Mouse (Mus musculus) midbrain, postnatal 0 days (tissue): ENCODE measurements around the gene Pias4. TPM values are rescaled to one million over a fixed set of nuclear protein-coding genes. Genes with fewer than 3 reads are reported as not detected.
A peak's percentile ranks its signal among the peaks of the same experiment; 100 is the strongest.

Experiments
- ATAC-seq: fragments of 200-750 bp; cut with Nextera tagmentation; 2 replicates; pipeline ENCODE4 v1.8.0; 2017; ENCODE audit warnings: moderate number of reproducible peaks, mild to moderate bottlenecking, moderate TSS enrichment, moderate library complexity; ENCODE audit not compliant: low FRiP score
- DNase-seq: peaks from one replicate; pipeline ENCODE4 v3.0.0-alpha.2; 2015; ENCODE audit warnings: low spot score
- H3K27ac ChIP-seq: fragments of 300-500 bp; sonication (generic); 2 replicates; pipeline ENCODE4 v1.5.1; 2014; ENCODE audit warnings: low read depth, mild to moderate bottlenecking, low read length, mixed read lengths
- H3K27me3 ChIP-seq: fragments of 300-500 bp; sonication (generic); 2 replicates; pipeline ENCODE4 v1.6.1; 2014; ENCODE audit warnings: low read length, control low read depth, mixed read lengths; ENCODE audit not compliant: insufficient read depth
- H3K36me3 ChIP-seq: fragments of 300-500 bp; sonication (generic); 2 replicates; pipeline ENCODE4 v1.6.1; 2014; ENCODE audit warnings: low read length, control low read depth, mixed read lengths; ENCODE audit not compliant: insufficient read depth
- H3K4me1 ChIP-seq: fragments of 300-500 bp; sonication (generic); 2 replicates; pipeline ENCODE4 v1.6.1; 2014; ENCODE audit warnings: mild to moderate bottlenecking, control low read depth, antibody characterized with exemption, low read length, mixed read lengths; ENCODE audit not compliant: insufficient read depth
- H3K4me2 ChIP-seq: fragments of 300-500 bp; sonication (generic); 2 replicates; pipeline ENCODE4 v1.6.1; 2014; ENCODE audit warnings: low read depth, mild to moderate bottlenecking, low read length, mixed read lengths; ENCODE audit not compliant: poor library complexity, severe bottlenecking
- H3K4me3 ChIP-seq: fragments of 300-500 bp; sonication (generic); 2 replicates; pipeline ENCODE4 v1.5.1; 2014; ENCODE audit warnings: low read depth, mild to moderate bottlenecking, low read length, moderate library complexity
- H3K9ac ChIP-seq: fragments of 300-500 bp; sonication (generic); replicated peaks from 2 replicates; pipeline ENCODE4 v1.6.1; 2014; ENCODE audit warnings: mild to moderate bottlenecking, low read length, moderate library complexity, mixed read lengths; ENCODE audit not compliant: poor library complexity, severe bottlenecking
- H3K9me3 ChIP-seq: fragments of 300-500 bp; sonication (generic); 2 replicates; pipeline ENCODE4 v1.6.1; 2016; ENCODE audit warnings: low read length, control low read depth
- CTCF ChIP-seq: IDR thresholded peaks from 2 replicates; pipeline ENCODE4 v1.5.1; 2016; ENCODE audit warnings: antibody characterized with exemption, mild to moderate bottlenecking
- WGBS: fragments of 180-500 bp; shearing (Covaris S2); extraction: QIAGEN DNeasy Blood & Tissue Kit; methylation state at CpG from one replicate; pipeline ENCODE4 v1.1.7; 2014; 5-methylcytosine and 5-hydroxymethylcytosine counted together
- polyA plus RNA-seq: library from polyadenylated mRNA; unstranded; fragments of >200 nt; fragmentation: Nextera tagmentation; extraction: Ambion mirVana; gene quantifications from 2 replicates; pipeline ENCODE4 v1.2.1, GENCODE M21; 2015
- total RNA-seq: library from RNA; depleted of rRNA; stranded (reverse); fragments of >200 nt; gene quantifications from 2 replicates; pipeline ENCODE4 v1.2.3, GENCODE M21; 2014

Gene Pias4
- total and polyA plus RNA-seq, 2 experiments from 2014 or later, result 30.1 to 38.0 TPM

DNA sequence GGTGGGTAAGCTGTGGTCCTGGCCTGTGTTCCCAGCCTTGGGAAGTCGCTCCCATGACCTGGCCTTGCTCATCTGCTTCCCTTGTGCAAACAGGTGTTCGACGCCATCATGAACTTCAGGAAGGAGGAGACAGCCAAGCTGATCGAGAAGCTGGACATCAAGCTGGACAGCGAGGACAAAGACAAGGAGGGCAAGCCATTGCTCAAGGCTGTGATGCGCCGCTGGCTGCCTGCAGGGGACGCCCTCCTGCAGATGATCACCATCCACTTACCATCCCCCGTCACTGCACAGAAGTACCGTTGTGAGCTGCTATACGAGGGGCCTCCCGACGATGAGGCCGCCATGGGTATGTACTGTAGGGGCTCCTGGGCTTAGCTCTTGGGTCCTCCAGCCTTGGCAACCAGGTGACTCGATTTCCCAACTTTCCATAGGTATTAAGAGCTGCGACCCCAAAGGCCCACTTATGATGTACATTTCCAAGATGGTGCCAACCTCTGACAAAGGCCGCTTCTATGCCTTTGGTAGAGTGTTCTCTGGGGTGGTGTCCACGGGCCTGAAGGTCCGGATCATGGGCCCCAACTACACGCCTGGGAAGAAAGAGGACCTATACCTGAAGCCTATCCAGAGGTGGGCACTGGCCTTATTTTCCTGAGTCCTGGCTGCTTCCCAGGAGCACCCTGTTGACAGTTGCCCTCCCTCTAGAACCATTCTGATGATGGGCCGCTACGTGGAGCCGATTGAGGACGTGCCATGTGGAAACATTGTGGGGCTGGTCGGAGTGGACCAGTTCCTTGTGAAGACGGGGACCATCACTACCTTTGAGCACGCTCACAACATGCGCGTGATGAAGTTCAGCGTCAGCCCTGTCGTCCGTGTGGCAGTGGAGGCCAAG, 12.0 kb upstream of the Pias4 start:
- H3K27ac ChIP-seq, result no peak overlapping the region
- 92% methylated on average over 32 of the region's 32 CpGs for WGBS
- H3K36me3 ChIP-seq, result peaks cover 45% of the 10 kb centered on the region
- no peak overlapping the region for H3K9ac ChIP-seq
- DNase-seq (no peak), ATAC-seq (no peak)
- TF ChIP-seq CTCF, result peak; percentile 28; the same call in 1 of the 2 replicates
- peaks cover 3% of the 10 kb centered on the region; the same call in 1 of the 2 replicates for H3K4me1 ChIP-seq
- H3K4me2 ChIP-seq, result no peak overlapping the region
- H3K4me3 ChIP-seq, result no peak overlapping the region
- H3K9me3 ChIP-seq, result no peaks in the 10 kb centered on the region
- H3K27me3 ChIP-seq, result no peaks in the 10 kb centered on the region

- Histone ChIP-seq H3K9ac (no peak overlapping the region), H3K36me3 (peaks cover 39% of the 10 kb centered on the region), H3K27me3 (no peaks in the 10 kb centered on the region), H3K4me1 (peaks cover 3% of the 10 kb centered on the region; the same call in 1 of the 2 replicates), H3K27ac (no peak overlapping the region), H3K4me2 (no peak overlapping the region), H3K9me3 (no peaks in the 10 kb centered on the region), H3K4me3 (no peak overlapping the region)
- DNase-seq (no peak), ATAC-seq (no peak)
- 92% methylated on average over 11 of the region's 11 CpGs for WGBS
- TF ChIP-seq CTCF, result no peak
Measured at GRCm38 (mm10) chr10:81178927-81179326, 11.2 kb upstream of the Pias4 start.

GRCm38 (mm10) chr10:81177958-81178712, 10.4 kb upstream of the Pias4 start:
- Histone ChIP-seq H3K9ac (peak overlapping the region; percentile 94; the same call in 1 of the 2 replicates), H3K4me3 (peak overlapping the region; percentile 88), H3K27me3 (no peaks in the 10 kb centered on the region), H3K36me3 (peaks cover 39% of the 10 kb centered on the region), H3K9me3 (no peaks in the 10 kb centered on the region), H3K27ac (no peak overlapping the region), H3K4me1 (no peaks in the 10 kb centered on the region), H3K4me2 (peak overlapping the region; percentile 60)
- no peak for DNase-seq
- 71% methylated on average over 14 of the region's 14 CpGs for WGBS
- no peak for TF ChIP-seq CTCF
- ATAC-seq, result no peak

DNA sequence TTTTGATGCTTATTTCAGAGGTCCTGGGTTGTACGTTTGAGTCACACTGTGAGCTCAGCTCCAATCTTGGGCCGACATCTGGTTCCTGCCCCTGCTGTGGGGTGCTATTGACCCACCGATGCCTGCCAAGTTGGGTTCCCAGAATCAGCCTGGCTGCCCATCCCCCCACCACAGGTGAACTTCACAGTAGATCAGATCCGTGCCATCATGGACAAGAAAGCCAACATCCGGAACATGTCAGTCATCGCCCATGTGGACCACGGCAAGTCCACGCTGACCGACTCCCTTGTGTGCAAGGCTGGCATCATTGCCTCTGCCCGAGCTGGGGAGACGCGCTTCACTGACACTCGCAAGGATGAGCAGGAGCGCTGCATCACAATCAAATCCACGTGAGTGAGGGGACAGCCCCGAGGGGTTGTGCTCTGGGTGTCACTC, 9.8 kb upstream of the Pias4 start:
- no peaks in the 10 kb centered on the region for H3K27me3 ChIP-seq
- H3K4me3 ChIP-seq, result peak overlapping the region; percentile 88

GRCm38 (mm10) chr10:81176466-81177271, 8.9 kb upstream of the Pias4 start, which contains the start of gene Eef2:
Eef2 (plus strand) TSS chr10:81176631.
- DNase-seq (peak; percentile 98), ATAC-seq (peak; percentile 77)
- no peaks in the 10 kb centered on the region for H3K27me3 ChIP-seq
- H3K4me2 ChIP-seq, result peak within 1 kb of the TSS; percentile 60
- H3K4me3 ChIP-seq, result peak within 1 kb of the TSS; percentile 88
- WGBS, result under 1% methylated on average over 76 of the region's 77 CpGs
- H3K9me3 ChIP-seq, result no peaks in the 10 kb centered on the region
- TF ChIP-seq CTCF, result no peak
- peak within 1 kb of the TSS; percentile 94 for H3K9ac ChIP-seq
- H3K4me1 ChIP-seq, result no peaks in the 10 kb centered on the region
- H3K36me3 ChIP-seq, result peaks cover 35% of the 10 kb centered on the region
- H3K27ac ChIP-seq, result peak within 1 kb of the TSS; percentile 94

More for the DNA sequence above, 9.8 kb upstream of the Pias4 start:
- TF ChIP-seq CTCF, result no peak
- DNase-seq (no peak), ATAC-seq (no peak)
- Histone ChIP-seq H3K27ac (no peak overlapping the region), H3K4me2 (peak overlapping the region; percentile 60), H3K4me1 (no peaks in the 10 kb centered on the region), H3K9ac (peak overlapping the region; percentile 94), H3K9me3 (no peaks in the 10 kb centered on the region), H3K36me3 (peaks cover 39% of the 10 kb centered on the region)
- 10% methylated on average over 16 of the region's 16 CpGs for WGBS
